Mouse (Mus musculus) CH12.LX (cell line): ENCODE measurements around the gene Troap. TPM values are rescaled to one million over a fixed set of nuclear protein-coding genes. Genes with fewer than 3 reads are reported as not detected.

Experiments
- DNase-seq: peaks from one replicate; pipeline ENCODE4 v3.0.0-alpha.2; 2013; ENCODE audit errors: extremely low read depth
- H3K27ac ChIP-seq: 2 replicates; pipeline ENCODE4 v1.5.1; 2012; ENCODE audit warnings: low read depth, mild to moderate bottlenecking, control low read depth, moderate library complexity; ENCODE audit not compliant: insufficient read depth
- H3K27me3 ChIP-seq: replicated peaks from 2 replicates; pipeline ENCODE3; 2012; ENCODE audit warnings: inconsistent platforms
- H3K36me3 ChIP-seq, 2 experiments: replicated peaks in 1 of 2; 2 replicates each; pipeline versions ENCODE3 to v1.6.1; 2012; ENCODE audit warnings: inconsistent platforms in 1 of 2, low read length in 1 of 2, mild to moderate bottlenecking in 1 of 2, mixed read lengths in 1 of 2, moderate library complexity in 1 of 2; ENCODE audit not compliant: control insufficient read depth in 1 of 2, insufficient read depth in 1 of 2
- H3K4me1 ChIP-seq, 2 experiments: 2 replicates each; pipeline ENCODE4 v1.6.1; 2012; ENCODE audit warnings: inconsistent platforms in 1 of 2, moderate library complexity in 1 of 2; ENCODE audit not compliant: insufficient read depth in 2 of 2, control insufficient read depth in 1 of 2
- H3K4me2 ChIP-seq: 2 replicates; pipeline ENCODE4 v1.6.1; 2012; ENCODE audit warnings: low read depth, mild to moderate bottlenecking, control low read depth; ENCODE audit not compliant: poor library complexity, insufficient read depth, severe bottlenecking
- H3K4me3 ChIP-seq, 3 experiments: fragments of 150-350 bp in 1 of 3; sonication (generic) in 1 of 3; replicated peaks in 1 of 3; 2 replicates each; pipeline versions ENCODE3 to v1.5.1; 2011 to 2012; ENCODE audit warnings: low read depth in 2 of 3, low read length in 2 of 3, mild to moderate bottlenecking in 2 of 3, moderate library complexity in 2 of 3, control low read depth in 1 of 3, improper control_type of control experiment in 1 of 3, inconsistent platforms in 1 of 3, mixed read lengths in 1 of 3; ENCODE audit not compliant: poor library complexity in 1 of 3
- H3K79me2 ChIP-seq: replicated peaks from 2 replicates; pipeline ENCODE4 v1.6.1; 2012; ENCODE audit warnings: mild to moderate bottlenecking, moderate library complexity; ENCODE audit not compliant: control insufficient read depth, poor library complexity, insufficient read depth, severe bottlenecking; ENCODE audit errors: extremely low read depth
- H3K9ac ChIP-seq: 2 replicates; pipeline ENCODE4 v1.6.1; 2012; ENCODE audit warnings: low read depth, mild to moderate bottlenecking, control low read depth, moderate library complexity; ENCODE audit not compliant: insufficient read depth
- H3K9me3 ChIP-seq: replicated peaks from 2 replicates; pipeline ENCODE3; 2012; ENCODE audit warnings: low read length, inconsistent platforms, mixed read lengths
- BHLHE40 ChIP-seq: IDR thresholded peaks from 2 replicates; pipeline ENCODE4 v1.6.1; 2011; ENCODE audit warnings: mild to moderate bottlenecking, low read depth, low read length, improper control_type of control experiment
- CHD1 ChIP-seq: IDR thresholded peaks from 2 replicates; pipeline ENCODE4 v1.6.1; 2012; ENCODE audit warnings: low read depth, low read length, improper control_type of control experiment, inconsistent platforms
- CTCF ChIP-seq, 2 experiments: IDR thresholded peaks in 1 of 2; conservative IDR thresholded peaks in 1 of 2; 2 replicates each; pipeline ENCODE4 v1.5.1; 2011 to 2012; ENCODE audit warnings: low read depth in 2 of 2, low read length in 2 of 2, improper control_type of control experiment in 1 of 2, inconsistent platforms in 1 of 2, mild to moderate bottlenecking in 1 of 2, moderate library complexity in 1 of 2
- E2F4 ChIP-seq: IDR thresholded peaks from 2 replicates; pipeline ENCODE4 v1.6.1; 2011; ENCODE audit warnings: low read depth, low read length, improper control_type of control experiment; ENCODE audit not compliant: insufficient replicate concordance
- EP300 ChIP-seq: IDR thresholded peaks from 2 replicates; pipeline ENCODE4 v1.6.1; 2011; ENCODE audit warnings: low read length, improper control_type of control experiment
- ETS1 ChIP-seq: conservative IDR thresholded peaks from 2 replicates; pipeline ENCODE4 v1.6.1; 2012; ENCODE audit warnings: low read depth, mild to moderate bottlenecking, inconsistent platforms, low read length, improper control_type of control experiment, moderate library complexity
- GABPA ChIP-seq: IDR thresholded peaks from 2 replicates; pipeline ENCODE4 v1.6.1; 2012; ENCODE audit warnings: low read depth, low read length, improper control_type of control experiment, inconsistent platforms; ENCODE audit not compliant: insufficient replicate concordance
- JUN ChIP-seq: IDR thresholded peaks from 2 replicates; pipeline ENCODE4 v1.6.1; 2011; ENCODE audit warnings: low read depth, mild to moderate bottlenecking, low read length, improper control_type of control experiment, moderate library complexity; ENCODE audit not compliant: insufficient read depth
- JUND ChIP-seq: conservative IDR thresholded peaks from 2 replicates; pipeline ENCODE4 v1.6.1; 2011; ENCODE audit warnings: low read depth, low read length, improper control_type of control experiment
- MAFK ChIP-seq: IDR thresholded peaks from 2 replicates; pipeline ENCODE4 v1.6.1; 2011; ENCODE audit warnings: low read length, improper control_type of control experiment; ENCODE audit not compliant: insufficient replicate concordance
- MAX ChIP-seq: IDR thresholded peaks from 2 replicates; pipeline ENCODE4 v1.6.1; 2011; ENCODE audit warnings: low read length, improper control_type of control experiment
- MAZ ChIP-seq: IDR thresholded peaks from 2 replicates; pipeline ENCODE4 v1.6.1; 2012; ENCODE audit warnings: low read depth, mild to moderate bottlenecking, inconsistent platforms, low read length, improper control_type of control experiment, moderate library complexity
- POLR2A ChIP-seq: IDR thresholded peaks from 2 replicates; pipeline ENCODE4 v1.6.1; 2011; ENCODE audit warnings: low read depth, mild to moderate bottlenecking, improper control_type of control experiment, low read length
- RAD21 ChIP-seq: IDR thresholded peaks from 2 replicates; pipeline ENCODE4 v1.6.1; 2011; ENCODE audit warnings: low read depth, mild to moderate bottlenecking, low read length, improper control_type of control experiment, moderate library complexity
- TCF12 ChIP-seq: IDR thresholded peaks from 2 replicates; pipeline ENCODE4 v1.6.1; 2014; ENCODE audit warnings: low read depth, mild to moderate bottlenecking, inconsistent platforms, low read length, improper control_type of control experiment
- ZMIZ1 ChIP-seq: IDR thresholded peaks from 2 replicates; pipeline ENCODE4 v1.6.1; 2012; ENCODE audit warnings: low read depth, mild to moderate bottlenecking, inconsistent platforms, low read length, improper control_type of control experiment
- dilution Hi-C: fragments of 300-500 bp; cut with MboI; formaldehyde crosslinking; loops from 2 replicates; pipeline ENCODE4 v1.14.3; 2020; ENCODE audit warnings: low sequenced_read_pairs; ENCODE audit not compliant: extremely low pct_unique_long_range_greater_than_20kb, extremely low pct_ligation_motif_present
- in situ Hi-C: fragments of 300-500 bp; cut with MboI; formaldehyde crosslinking; loops from 3 replicates; pipeline ENCODE4 v1.14.3; 2019; ENCODE audit warnings: low sequenced_read_pairs, low pct_ligation_motif_present, low pct_unique_long_range_greater_than_20kb, mixed read lengths
- polyA plus RNA-seq: library from polyadenylated mRNA; unstranded; fragments of >175 nt; gene quantifications from 2 replicates; pipeline ENCODE4 v1.2.1, GENCODE M21; 2012; ENCODE audit warnings: low read depth; ENCODE audit not compliant: insufficient read length
- total RNA-seq, 2 experiments: library from RNA; depleted of rRNA; stranded (reverse); fragments of 300-350 nt in 1 of 2; fragments of >200 nt in 1 of 2; gene quantifications; 2 replicates each; pipeline ENCODE4 v1.2.3; 2012 to 2014

The Troap gene
- total and polyA plus RNA-seq, 3 experiments: 17.8 to 74.2 (median 19.2) TPM

- TF ChIP-seq RAD21 (no peak), ZMIZ1 (no peak), JUN (no peak), MAZ (no peak), ETS1 (no peak), EP300 (no peak), CHD1 (no peak), TCF12 (no peak)
- TF ChIP-seq, all 38 proteins: peak for 0
- H3K9ac ChIP-seq: no peak overlapping the region
- H3K27me3 ChIP-seq: no peaks in the 10 kb centered on the region
- dilution Hi-C loops (no loop called here), in situ Hi-C loops (no loop called here)
- no peak overlapping the region for H3K27ac ChIP-seq
- H3K4me3 ChIP-seq: no peak overlapping the region
- peaks cover 32 to 69% of the 10 kb centered on the region in 2 experiments for H3K36me3 ChIP-seq
- no peaks in the 10 kb centered on the region for H3K79me2 ChIP-seq
- peaks cover 0 to 3% of the 10 kb centered on the region in 2 experiments; a peak in 1 of 4 replicates for H3K4me1 ChIP-seq
- no peak overlapping the region for H3K4me2 ChIP-seq
- no peak for DNase-seq
- H3K9me3 ChIP-seq: peaks cover 11% of the 10 kb centered on the region
Observed at GRCm38 (mm10) chr15:99083867-99084557, 9.6 kb downstream of the Troap start.

GRCm38 (mm10) chr15:99084618-99085017, 10.2 kb downstream of the Troap start:
- Histone ChIP-seq H3K9me3 (peaks cover 11% of the 10 kb centered on the region), H3K9ac (no peak overlapping the region), H3K36me3 (peaks cover 32 to 65% of the 10 kb centered on the region in 2 experiments), H3K4me2 (no peak overlapping the region), H3K79me2 (no peaks in the 10 kb centered on the region), H3K4me3 (no peak overlapping the region), H3K4me1 (peaks cover 0 to 3% of the 10 kb centered on the region in 2 experiments; a peak in 1 of 4 replicates), H3K27ac (no peak overlapping the region), H3K27me3 (no peaks in the 10 kb centered on the region)
- DNase-seq: no peak
- in situ Hi-C loops: no loop called here
- TF ChIP-seq ZMIZ1 (no peak), ETS1 (no peak), MAFK (no peak), TCF12 (no peak), MAX (no peak), POLR2A (no peak), JUND (no peak), BHLHE40 (no peak), GABPA (no peak), MAZ (no peak), E2F4 (no peak), JUN (no peak), CTCF (conservative IDR thresholded peaks at IDR 0.05 in 1 of 2, IDR thresholded peaks at IDR 0.05 in 1 of 2; ENCODE audit: low read depth in 2 of 2, low read length in 2 of 2) (no peak)
- TF ChIP-seq, all 38 proteins: peak for 0
- dilution Hi-C loops: no loop called here
